Mouse (Mus musculus): Measurements from ENCODE around the gene Pip4k2b. TPM values are rescaled to one million over a fixed set of nuclear protein-coding genes. Genes with fewer than 3 reads are reported as not detected.
"Not testable (repeated sequence)": the region's sequence is repeated elsewhere in the genome, so short reads cannot be mapped to it uniquely, and the experiment has no call there.

The Pip4k2b gene
- total RNA-seq, 2 experiments from 2014 or later, result 2.9 to 12.6 TPM

GRCm38 (mm10) chr11:97718281-97718860 is 26.1 kb downstream of the Pip4k2b start:
- ATAC-seq (replicated peaks; ENCODE audit: low FRiP score, poor library complexity, severe bottlenecking), result no peak

- no peak for ATAC-seq (replicated peaks; ENCODE audit: low FRiP score, poor library complexity, severe bottlenecking)
Measured at GRCm38 (mm10) chr11:97717369-97718280, 26.9 kb downstream of the Pip4k2b start.

GRCm38 (mm10) chr11:97716021-97716420 is 28.5 kb downstream of the Pip4k2b start:
- no peak for ATAC-seq (replicated peaks; ENCODE audit: low FRiP score, poor library complexity, severe bottlenecking)

- ATAC-seq (replicated peaks; ENCODE audit: low FRiP score, poor library complexity, severe bottlenecking), result no peak
Measured at GRCm38 (mm10) chr11:97714784-97715760, 29.4 kb downstream of the Pip4k2b start.

GRCm38 (mm10) chr11:97714356-97714755 is 30.1 kb downstream of the Pip4k2b start:
- no peak for ATAC-seq (replicated peaks; ENCODE audit: low FRiP score, poor library complexity, severe bottlenecking)

- ATAC-seq (replicated peaks; ENCODE audit: low FRiP score, poor library complexity, severe bottlenecking), result no peak
Measured at GRCm38 (mm10) chr11:97713896-97714295, 30.6 kb downstream of the Pip4k2b start.

- no peak for ATAC-seq (replicated peaks; ENCODE audit: low FRiP score, poor library complexity, severe bottlenecking)
Measured at GRCm38 (mm10) chr11:97712286-97712685, 32.2 kb downstream of the Pip4k2b start.

- ATAC-seq (replicated peaks; ENCODE audit: low FRiP score, poor library complexity, severe bottlenecking), result no peak
Measured at GRCm38 (mm10) chr11:97711200-97711900, 33.2 kb downstream of the Pip4k2b start.

GRCm38 (mm10) chr11:97710067-97710466 is 34.4 kb downstream of the Pip4k2b start:
- not testable (repeated sequence) for ATAC-seq (replicated peaks; ENCODE audit: low FRiP score, poor library complexity, severe bottlenecking)

GRCm38 (mm10) chr11:97703039-97703826 is 41.3 kb downstream of the Pip4k2b start, which contains the start of gene Psmb3:
Gene Psmb3, plus strand, starts transcription at chr11:97703399.
- ATAC-seq (replicated peaks; ENCODE audit: low FRiP score, poor library complexity, severe bottlenecking), result peak; percentile 92

- 0 out of 2 replicates have a peak, but pooled peaks have one; percentile 16 for ATAC-seq (replicated peaks; ENCODE audit: low FRiP score, poor library complexity, severe bottlenecking)
Measured at GRCm38 (mm10) chr11:97702393-97702745, 42.1 kb downstream of the Pip4k2b start.

GRCm38 (mm10) chr11:97701581-97702392 is 42.7 kb downstream of the Pip4k2b start:
- no peak for ATAC-seq (replicated peaks; ENCODE audit: low FRiP score, poor library complexity, severe bottlenecking)

GRCm38 (mm10) chr11:97700746-97701580 is 43.5 kb downstream of the Pip4k2b start:
- no peak for ATAC-seq (replicated peaks; ENCODE audit: low FRiP score, poor library complexity, severe bottlenecking)

GRCm38 (mm10) chr11:97700003-97700745 is 44.3 kb downstream of the Pip4k2b start, which contains the start of gene Pcgf2:
Gene Pcgf2, minus strand, starts transcription at chr11:97700497.
- no peak for ATAC-seq (replicated peaks; ENCODE audit: low FRiP score, poor library complexity, severe bottlenecking)

- ATAC-seq (replicated peaks; ENCODE audit: low FRiP score, poor library complexity, severe bottlenecking), result no peak
Measured at GRCm38 (mm10) chr11:97699626-97700002, 44.9 kb downstream of the Pip4k2b start.

Measured in erythroid progenitor cell, adult 5-6 weeks (primary cell).